Mouse (Mus musculus) heart, embryonic 13.5 days (tissue): ENCODE data around the gene Snapc5. TPM values are rescaled to one million over a fixed set of nuclear protein-coding genes. Genes with fewer than 3 reads are reported as not detected.
"Not testable (repeated sequence)": the region's sequence is repeated elsewhere in the genome, so short reads cannot be mapped to it uniquely, and the experiment has no call there.

Experiments used
- ATAC-seq: fragments of 200-750 bp; cut with Nextera tagmentation; 2 replicates; pipeline ENCODE4 v1.8.0; 2017; ENCODE audit warnings: moderate TSS enrichment; ENCODE audit not compliant: insufficient number of reproducible peaks, low FRiP score, low TSS enrichment; ENCODE audit errors: extremely low read depth
- H3K27ac ChIP-seq: fragments of 300-500 bp; sonication (generic); replicated peaks from 2 replicates; pipeline ENCODE4 v1.5.1; 2015; ENCODE audit warnings: moderate library complexity, mild to moderate bottlenecking, inconsistent platforms
- H3K27me3 ChIP-seq: fragments of 300-500 bp; sonication (generic); replicated peaks from 2 replicates; pipeline ENCODE4 v1.6.1; 2015; ENCODE audit warnings: mild to moderate bottlenecking, inconsistent platforms
- H3K36me3 ChIP-seq: fragments of 300-500 bp; sonication (generic); 2 replicates; pipeline ENCODE4 v1.6.1; 2015; ENCODE audit warnings: mild to moderate bottlenecking, inconsistent platforms
- H3K4me1 ChIP-seq: fragments of 300-500 bp; sonication (generic); 2 replicates; pipeline ENCODE4 v1.6.1; 2015; ENCODE audit warnings: inconsistent platforms
- H3K4me2 ChIP-seq: fragments of 300-500 bp; sonication (generic); 2 replicates; pipeline ENCODE4 v1.6.1; 2015; ENCODE audit warnings: inconsistent platforms, mild to moderate bottlenecking, moderate library complexity
- H3K4me3 ChIP-seq: fragments of 300-500 bp; sonication (generic); 2 replicates; pipeline ENCODE4 v1.5.1; 2015; ENCODE audit warnings: moderate library complexity, mild to moderate bottlenecking, inconsistent platforms
- H3K9ac ChIP-seq: fragments of 300-500 bp; sonication (generic); 2 replicates; pipeline ENCODE4 v1.6.1; 2015; ENCODE audit warnings: inconsistent platforms, mild to moderate bottlenecking, moderate library complexity
- H3K9me3 ChIP-seq: fragments of 300-500 bp; sonication (generic); 2 replicates; pipeline ENCODE4 v1.6.1; 2016; ENCODE audit warnings: inconsistent platforms
- WGBS: fragments of 180-500 bp; shearing (Covaris S2); methylation state at CpG from one replicate; pipeline ENCODE4 v1.1.7; 2015; ENCODE audit warnings: mixed read lengths; 5-methylcytosine and 5-hydroxymethylcytosine counted together
- polyA plus RNA-seq: library from polyadenylated mRNA; unstranded; fragments of >200 nt; fragmentation: Nextera tagmentation; extraction: Ambion mirVana; gene quantifications from 2 replicates; pipeline ENCODE4 v1.2.1, GENCODE M21; 2015

The Snapc5 gene
- polyA plus RNA-seq, 1 experiment from 2014 or later = 26.5 TPM

- no peak for ATAC-seq
- Histone ChIP-seq H3K4me3 (peak overlapping the region; percentile 95), H3K4me1 (peaks cover 39% of the 10 kb centered on the region), H3K9me3 (no peaks in the 10 kb centered on the region), H3K36me3 (peaks cover 45% of the 10 kb centered on the region), H3K27ac (no peak overlapping the region), H3K27me3 (no peaks in the 10 kb centered on the region), H3K4me2 (peak overlapping the region; percentile 86), H3K9ac (peak overlapping the region; percentile 97)
- 51% methylated on average over 8 of the region's 8 CpGs for WGBS
Measured at GRCm38 (mm10) chr9:64174766-64175165, 4.3 kb upstream of the Snapc5 start.

DNA sequence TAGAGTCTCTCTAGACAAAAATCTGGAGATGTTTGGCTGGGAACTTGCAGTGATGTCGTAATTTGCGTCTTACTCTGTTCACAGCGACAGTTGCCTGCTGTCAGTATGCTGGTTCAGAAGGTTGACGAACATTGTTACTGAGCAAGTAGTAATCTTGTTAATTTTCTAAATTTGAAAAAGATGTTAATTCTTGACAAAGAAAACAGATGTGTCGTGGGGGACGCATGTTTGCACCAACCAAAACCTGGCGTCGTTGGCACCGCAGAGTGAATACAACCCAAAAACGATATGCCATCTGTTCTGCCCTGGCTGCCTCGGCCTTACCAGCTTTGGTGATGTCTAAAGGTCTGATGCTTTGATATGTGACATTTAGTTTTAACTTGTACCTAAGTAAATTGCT is 3.7 kb upstream of the Snapc5 start:
- H3K36me3 ChIP-seq = peaks cover 47% of the 10 kb centered on the region
- H3K9me3 ChIP-seq = no peaks in the 10 kb centered on the region
- H3K4me2 ChIP-seq = peak overlapping the region; percentile 86; the same call in 1 of the 2 replicates
- no peaks in the 10 kb centered on the region for H3K27me3 ChIP-seq
- H3K27ac ChIP-seq = no peak overlapping the region
- WGBS = 89% methylated on average over 11 of the region's 11 CpGs
- H3K4me3 ChIP-seq = no peak overlapping the region
- no peak for ATAC-seq
- peak overlapping the region; percentile 97 for H3K9ac ChIP-seq
- H3K4me1 ChIP-seq = peaks cover 45% of the 10 kb centered on the region

GRCm38 (mm10) chr9:64178610-64178973 is 482 bp upstream of the Snapc5 start:
- Histone ChIP-seq H3K4me1 (peaks cover 30% of the 10 kb centered on the region), H3K9ac (peak overlapping the region; percentile 83), H3K27ac (peak overlapping the region; percentile 86), H3K9me3 (no peaks in the 10 kb centered on the region), H3K4me3 (peak overlapping the region; percentile 73), H3K27me3 (no peaks in the 10 kb centered on the region), H3K36me3 (peaks cover 76% of the 10 kb centered on the region), H3K4me2 (peak overlapping the region; percentile 71)
- no peak for ATAC-seq
- 26% methylated on average over 3 of the region's 3 CpGs for WGBS

GRCm38 (mm10) chr9:64183295-64183694 is 4.2 kb downstream of the Snapc5 start:
- ATAC-seq, H3K27ac ChIP-seq, H3K27me3 ChIP-seq, H3K9ac ChIP-seq, H3K9me3 ChIP-seq, H3K4me3 ChIP-seq, H3K4me2 ChIP-seq: not testable (repeated sequence)
- WGBS = 79% methylated on average over 5 of the region's 5 CpGs
- Histone ChIP-seq H3K4me1 (peaks cover 10% of the 10 kb centered on the region), H3K36me3 (peaks cover 80% of the 10 kb centered on the region)

DNA sequence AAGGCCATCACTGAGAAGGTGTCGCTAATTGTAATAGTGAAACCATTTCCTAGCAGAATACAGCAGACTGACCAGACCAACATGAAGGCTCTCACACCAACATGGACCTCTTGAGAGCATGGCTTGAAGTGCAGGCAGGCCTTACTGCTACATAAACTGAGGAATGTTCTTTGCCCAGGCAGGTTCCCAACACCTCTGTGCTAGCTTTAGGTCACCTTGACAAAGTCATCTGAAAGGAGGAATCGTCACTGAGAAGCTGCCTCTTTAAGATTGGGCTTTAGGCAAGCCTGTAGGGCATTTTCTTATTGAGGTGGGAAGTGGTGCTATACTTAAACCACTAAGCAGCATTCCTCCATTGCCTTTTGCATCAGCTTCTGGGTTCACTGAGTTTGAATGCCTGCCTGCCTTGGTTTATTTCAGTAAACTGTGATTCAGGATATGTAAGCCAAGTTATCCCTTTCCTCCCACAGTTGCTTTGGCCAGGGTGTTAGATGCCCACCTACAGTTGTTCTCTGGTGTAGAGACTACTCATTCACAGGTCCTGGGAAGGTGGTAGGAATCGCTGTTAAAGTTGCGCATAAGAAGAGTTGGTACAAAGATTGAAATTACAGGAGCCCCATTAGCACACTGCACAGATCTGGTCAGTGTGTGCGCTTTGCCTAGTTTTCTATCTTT is 5.2 kb downstream of the Snapc5 start:
- no peak for ATAC-seq
- 92% methylated on average over 5 of the region's 5 CpGs for WGBS
- peaks cover 83% of the 10 kb centered on the region for H3K36me3 ChIP-seq

GRCm38 (mm10) chr9:64193879-64194278 is 14.8 kb downstream of the Snapc5 start:
- Histone ChIP-seq H3K4me2 (no peak overlapping the region), H3K9me3 (no peaks in the 10 kb centered on the region), H3K4me1 (peaks cover 13% of the 10 kb centered on the region), H3K4me3 (no peak overlapping the region), H3K36me3 (peaks cover 66% of the 10 kb centered on the region), H3K9ac (no peak overlapping the region), H3K27me3 (no peaks in the 10 kb centered on the region), H3K27ac (no peak overlapping the region)
- no peak for ATAC-seq
- WGBS = 82% methylated on average over 1 of the region's 1 CpGs

More for the DNA sequence above, 5.2 kb downstream of the Snapc5 start:
- Histone ChIP-seq H3K4me3 (no peak overlapping the region), H3K9ac (no peak overlapping the region), H3K9me3 (no peaks in the 10 kb centered on the region), H3K4me1 (peaks cover 10% of the 10 kb centered on the region), H3K4me2 (no peak overlapping the region), H3K27me3 (no peaks in the 10 kb centered on the region), H3K27ac (no peak overlapping the region)

GRCm38 (mm10) chr9:64195554-64195953 is 16.5 kb downstream of the Snapc5 start:
- Histone ChIP-seq H3K27me3 (no peaks in the 10 kb centered on the region), H3K4me2 (no peak overlapping the region), H3K4me3 (no peak overlapping the region), H3K4me1 (peaks cover 13% of the 10 kb centered on the region), H3K27ac (peak overlapping the region; percentile 41; the same call in 1 of the 2 replicates), H3K9me3 (no peaks in the 10 kb centered on the region), H3K9ac (peak overlapping the region; percentile 52; the same call in 1 of the 2 replicates), H3K36me3 (peaks cover 66% of the 10 kb centered on the region)
- no peak for ATAC-seq
- 48% methylated on average over 4 of the region's 4 CpGs for WGBS

GRCm38 (mm10) chr9:64197524-64197923 is 18.4 kb downstream of the Snapc5 start:
- no peak overlapping the region for H3K9ac ChIP-seq
- H3K9me3 ChIP-seq = no peaks in the 10 kb centered on the region
- no peak overlapping the region for H3K27ac ChIP-seq
- peaks cover 63% of the 10 kb centered on the region for H3K36me3 ChIP-seq
- peaks cover 13% of the 10 kb centered on the region for H3K4me1 ChIP-seq
- 86% methylated on average over 8 of the region's 8 CpGs for WGBS
- no peak overlapping the region for H3K4me3 ChIP-seq
- H3K4me2 ChIP-seq = no peak overlapping the region
- no peak for ATAC-seq
- no peaks in the 10 kb centered on the region for H3K27me3 ChIP-seq

GRCm38 (mm10) chr9:64198068-64198762 is 19.1 kb downstream of the Snapc5 start:
- H3K27ac ChIP-seq = no peak overlapping the region
- H3K9ac ChIP-seq = no peak overlapping the region
- no peak overlapping the region for H3K4me3 ChIP-seq
- H3K27me3 ChIP-seq = no peaks in the 10 kb centered on the region
- no peak overlapping the region for H3K4me2 ChIP-seq
- H3K4me1 ChIP-seq = peaks cover 13% of the 10 kb centered on the region
- H3K36me3 ChIP-seq = peaks cover 63% of the 10 kb centered on the region
- ATAC-seq = no peak
- WGBS = 90% methylated on average over 5 of the region's 5 CpGs
- H3K9me3 ChIP-seq = no peaks in the 10 kb centered on the region

DNA sequence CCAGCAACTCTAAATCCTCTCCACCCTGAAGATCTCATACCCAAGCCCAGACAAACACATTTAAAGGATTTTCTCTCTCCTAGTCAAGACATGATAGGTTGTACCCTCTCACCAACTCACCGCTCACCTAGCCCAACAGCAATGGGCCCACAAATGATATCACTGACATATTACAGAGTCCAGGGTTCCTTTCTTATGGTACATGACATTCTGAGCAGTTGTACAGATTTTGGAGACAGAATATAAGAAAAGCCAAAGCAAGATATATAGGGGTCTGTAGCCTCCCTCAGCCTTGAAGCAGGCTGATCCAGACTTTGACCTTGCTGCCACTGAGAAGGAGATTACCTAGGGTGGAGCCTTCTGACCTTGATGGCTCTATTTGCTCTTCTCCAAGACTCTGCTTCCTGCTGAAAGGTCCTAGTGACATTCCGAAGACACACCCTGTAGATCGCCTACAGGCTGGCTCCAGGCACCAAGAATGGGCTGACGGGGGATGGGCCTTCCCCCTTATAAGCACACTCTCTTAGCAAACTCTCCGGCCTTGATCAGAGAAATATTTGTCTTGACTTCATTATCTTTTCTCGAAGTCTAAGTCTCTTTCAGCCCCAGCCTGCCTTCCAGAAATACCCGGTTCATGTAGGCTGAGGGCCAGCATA is 19.8 kb downstream of the Snapc5 start:
- ATAC-seq, H3K9me3 ChIP-seq, H3K9ac ChIP-seq, H3K27me3 ChIP-seq, H3K4me2 ChIP-seq, H3K27ac ChIP-seq, H3K4me3 ChIP-seq: not testable (repeated sequence)
- WGBS = 69% methylated on average over 7 of the region's 7 CpGs
- Histone ChIP-seq H3K4me1 (peaks cover 13% of the 10 kb centered on the region), H3K36me3 (peaks cover 63% of the 10 kb centered on the region)

- H3K9ac ChIP-seq = no peak overlapping the region
- no peak for ATAC-seq
- WGBS = 75% methylated on average over 2 of the region's 2 CpGs
- no peaks in the 10 kb centered on the region for H3K9me3 ChIP-seq
- no peak overlapping the region for H3K27ac ChIP-seq
- H3K4me1 ChIP-seq = peaks cover 13% of the 10 kb centered on the region
- H3K4me3 ChIP-seq = no peak overlapping the region
- H3K36me3 ChIP-seq = peaks cover 72% of the 10 kb centered on the region
- H3K27me3 ChIP-seq = no peaks in the 10 kb centered on the region
- no peak overlapping the region for H3K4me2 ChIP-seq
Measured at GRCm38 (mm10) chr9:64199897-64200296, 20.8 kb downstream of the Snapc5 start.
